Mouse (Mus musculus): Measurements from ENCODE around the gene Ipcef1.
A peak's percentile ranks its signal among the peaks of the same experiment; 100 is the strongest.
"Not testable (repeated sequence)": the region's sequence is repeated elsewhere in the genome, so short reads cannot be mapped to it uniquely, and the experiment has no call there.

Gene Ipcef1

GRCm38 (mm10) chr10:7033459-7033858 lies 18.8 kb downstream of the Ipcef1 start:
- no peak for DNase-seq

- DNase-seq, result no peak
These were observed 27.2 kb downstream of the Ipcef1 start for GRCm38 (mm10) chr10:7025028-7025427.

GRCm38 (mm10) chr10:7020551-7020950 lies 31.7 kb downstream of the Ipcef1 start:
- DNase-seq, result no peak

- no peak for DNase-seq
These were observed 32.4 kb downstream of the Ipcef1 start for GRCm38 (mm10) chr10:7019781-7020386.

- DNase-seq, result no peak
These were observed 37.1 kb downstream of the Ipcef1 start for GRCm38 (mm10) chr10:7015199-7015598.

- no peak for DNase-seq
These were observed 41.7 kb downstream of the Ipcef1 start for GRCm38 (mm10) chr10:7010543-7010942.

- DNase-seq, result no peak
These were observed 47.2 kb downstream of the Ipcef1 start for GRCm38 (mm10) chr10:7004980-7005538.

- DNase-seq, result not testable (repeated sequence)
These were observed 48.4 kb downstream of the Ipcef1 start for GRCm38 (mm10) chr10:7003898-7004297.

- DNase-seq, result no peak
These were observed 52.9 kb downstream of the Ipcef1 start for GRCm38 (mm10) chr10:6999355-6999754.

GRCm38 (mm10) chr10:6998576-6999250 lies 53.6 kb downstream of the Ipcef1 start:
- DNase-seq, result no peak

- DNase-seq, result no peak
These were observed 55.4 kb downstream of the Ipcef1 start for GRCm38 (mm10) chr10:6996895-6997294.

- DNase-seq, result no peak
These were observed 63.7 kb downstream of the Ipcef1 start for GRCm38 (mm10) chr10:6988555-6988954.

GRCm38 (mm10) chr10:6987399-6988098 lies 64.7 kb downstream of the Ipcef1 start:
- no peak for DNase-seq

- DNase-seq, result no peak
These were observed 66.0 kb downstream of the Ipcef1 start for GRCm38 (mm10) chr10:6986246-6986645.

- DNase-seq, result no peak
These were observed 68.8 kb downstream of the Ipcef1 start for GRCm38 (mm10) chr10:6983431-6983830.

GRCm38 (mm10) chr10:6982751-6983151 lies 69.5 kb downstream of the Ipcef1 start:
- DNase-seq, result peak; percentile 53 to 57

GRCm38 (mm10) chr10:6980236-6980635 lies 72.0 kb downstream of the Ipcef1 start:
- peak; percentile 24 to 33 for DNase-seq

GRCm38 (mm10) chr10:6979789-6980188 lies 72.5 kb downstream of the Ipcef1 start:
- peak in 1 of 2 experiments; percentile 22 for DNase-seq

- no peak for DNase-seq
These were observed 73.1 kb downstream of the Ipcef1 start for GRCm38 (mm10) chr10:6979216-6979615.

- no peak for DNase-seq
These were observed 73.5 kb downstream of the Ipcef1 start for GRCm38 (mm10) chr10:6978733-6979132.

- DNase-seq, result no peak
These were observed 74.4 kb downstream of the Ipcef1 start for GRCm38 (mm10) chr10:6977843-6978242.

GRCm38 (mm10) chr10:6968334-6968733 lies 83.9 kb downstream of the Ipcef1 start:
- DNase-seq, result no peak

- no peak for DNase-seq
These were observed 84.6 kb downstream of the Ipcef1 start for GRCm38 (mm10) chr10:6967588-6968242.

All from thymus, postnatal 36 days (tissue).